Mouse (Mus musculus) neural tube, embryonic 15.5 days (tissue): ENCODE results near the gene Rsu1. TPM values are rescaled to one million over a fixed set of nuclear protein-coding genes. Genes with fewer than 3 reads are reported as not detected.

Source experiments
- ATAC-seq: fragments of 200-750 bp; cut with Nextera tagmentation; 2 replicates; pipeline ENCODE4 v1.8.0; 2017; ENCODE audit warnings: mild to moderate bottlenecking, moderate TSS enrichment, moderate library complexity; ENCODE audit not compliant: low FRiP score
- H3K27ac ChIP-seq: fragments of 300-500 bp; sonication (generic); replicated peaks from 2 replicates; pipeline ENCODE4 v1.5.1; 2015; ENCODE audit warnings: mild to moderate bottlenecking, inconsistent platforms
- H3K27me3 ChIP-seq: fragments of 300-500 bp; sonication (generic); replicated peaks from 2 replicates; pipeline ENCODE4 v1.6.1; 2015; ENCODE audit warnings: inconsistent platforms
- H3K36me3 ChIP-seq: fragments of 300-500 bp; sonication (generic); 2 replicates; pipeline ENCODE4 v1.6.1; 2015; ENCODE audit warnings: inconsistent platforms
- H3K4me1 ChIP-seq: fragments of 300-500 bp; sonication (generic); 2 replicates; pipeline ENCODE4 v1.6.1; 2015; ENCODE audit warnings: inconsistent platforms
- H3K4me2 ChIP-seq: fragments of 300-500 bp; sonication (generic); 2 replicates; pipeline ENCODE4 v1.6.1; 2015; ENCODE audit warnings: inconsistent platforms, mild to moderate bottlenecking, moderate library complexity
- H3K4me3 ChIP-seq: fragments of 300-500 bp; sonication (generic); replicated peaks from 2 replicates; pipeline ENCODE4 v1.5.1; 2015; ENCODE audit warnings: mild to moderate bottlenecking, inconsistent platforms
- H3K9ac ChIP-seq: fragments of 300-500 bp; sonication (generic); replicated peaks from 2 replicates; pipeline ENCODE4 v1.6.1; 2015; ENCODE audit warnings: mild to moderate bottlenecking, inconsistent platforms
- H3K9me3 ChIP-seq: fragments of 300-500 bp; sonication (generic); replicated peaks from 2 replicates; pipeline ENCODE4 v1.6.1; 2016; ENCODE audit warnings: inconsistent platforms
- WGBS: fragments of 180-500 bp; shearing (Covaris S2); methylation state at CpG from one replicate; pipeline ENCODE4 v1.1.7; 2015; ENCODE audit warnings: mixed read lengths; 5-methylcytosine and 5-hydroxymethylcytosine counted together
- polyA plus RNA-seq: library from polyadenylated mRNA; unstranded; fragments of >200 nt; fragmentation: Nextera tagmentation; extraction: Ambion mirVana; gene quantifications from 2 replicates; pipeline ENCODE4 v1.2.1, GENCODE M21; 2015

Gene Rsu1
- polyA plus RNA-seq, result 78.5 and 89.1 TPM in 2 replicates

DNA sequence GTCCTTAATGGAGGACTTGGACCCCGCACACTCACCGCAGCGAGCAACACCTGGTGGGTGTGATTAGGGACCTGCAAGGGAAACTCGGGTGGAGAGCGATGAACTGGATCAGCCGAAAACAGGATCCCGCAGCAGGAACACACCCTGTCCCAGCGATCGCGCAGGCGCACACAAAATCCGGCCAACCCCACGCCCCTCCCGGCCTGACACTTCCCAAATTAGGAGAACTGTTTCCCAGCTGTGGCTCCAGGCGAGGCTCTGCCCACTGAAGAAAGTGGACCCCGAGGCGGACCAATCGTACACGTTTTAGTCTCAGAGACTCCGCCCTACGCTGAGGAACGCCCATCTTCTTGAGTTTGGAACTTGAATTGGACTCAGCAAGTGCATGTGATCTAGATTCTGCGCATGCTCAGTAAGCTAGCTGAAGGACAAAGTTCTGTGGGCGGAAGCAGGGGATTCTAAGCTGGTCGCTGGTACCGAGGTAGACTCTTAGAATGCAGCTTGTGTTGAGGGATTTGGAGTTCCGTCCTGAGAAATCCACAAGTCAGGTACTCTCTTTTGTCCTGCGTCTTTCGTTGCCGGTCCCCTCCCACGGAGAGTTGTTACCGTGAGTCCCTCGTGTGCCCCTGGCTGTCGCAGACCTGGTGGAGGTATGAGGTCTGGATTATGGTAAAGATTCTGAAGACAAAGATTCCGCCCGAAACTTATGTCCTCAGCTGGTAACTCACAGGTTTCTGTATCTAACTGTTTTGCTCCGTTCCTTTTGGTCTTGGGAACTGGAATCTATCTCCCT is at the start of gene Rsu1:
Gene Rsu1 (minus strand): TSS at position 251 of the 793 bp plus-strand sequence.
- H3K4me2 ChIP-seq, result peak within 1 kb of the TSS; percentile 91
- no peaks in the 10 kb centered on the region for H3K9me3 ChIP-seq
- peaks cover 18% of the 10 kb centered on the region for H3K4me1 ChIP-seq
- no peaks in the 10 kb centered on the region for H3K27me3 ChIP-seq
- H3K36me3 ChIP-seq, result no peaks in the 10 kb centered on the region
- H3K4me3 ChIP-seq, result peak within 1 kb of the TSS; percentile 60
- H3K27ac ChIP-seq, result peak within 1 kb of the TSS; percentile 69
- ATAC-seq, result peak; percentile 99
- under 1% methylated on average over 37 of the region's 37 CpGs for WGBS
- peak within 1 kb of the TSS; percentile 61 for H3K9ac ChIP-seq

DNA sequence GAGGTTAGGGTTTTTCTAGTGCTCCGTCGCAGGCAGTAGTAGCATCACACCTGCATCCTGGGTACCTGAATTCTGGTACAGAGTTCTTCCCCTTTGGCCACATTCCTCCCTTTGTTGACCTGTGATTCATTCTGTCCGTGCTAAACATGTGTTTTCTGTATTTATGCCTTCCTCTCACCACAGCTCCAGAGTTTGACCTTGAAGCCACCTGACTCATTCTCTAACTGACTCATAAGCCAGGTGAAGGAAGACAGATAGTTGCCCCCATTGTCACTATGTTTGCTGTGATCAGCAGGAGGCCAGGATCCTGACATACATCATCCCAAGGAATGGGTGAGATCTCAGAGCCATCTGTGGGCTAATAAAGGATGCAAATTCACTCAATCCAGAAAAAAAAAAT is 32.2 kb upstream of the Rsu1 start:
- Histone ChIP-seq H3K4me3 (no peak overlapping the region), H3K9ac (no peak overlapping the region), H3K9me3 (no peaks in the 10 kb centered on the region), H3K4me1 (no peaks in the 10 kb centered on the region), H3K27ac (no peak overlapping the region), H3K36me3 (no peaks in the 10 kb centered on the region), H3K4me2 (no peak overlapping the region), H3K27me3 (no peaks in the 10 kb centered on the region)
- ATAC-seq, result no peak
- WGBS, result 87% methylated on average over 3 of the region's 3 CpGs

DNA sequence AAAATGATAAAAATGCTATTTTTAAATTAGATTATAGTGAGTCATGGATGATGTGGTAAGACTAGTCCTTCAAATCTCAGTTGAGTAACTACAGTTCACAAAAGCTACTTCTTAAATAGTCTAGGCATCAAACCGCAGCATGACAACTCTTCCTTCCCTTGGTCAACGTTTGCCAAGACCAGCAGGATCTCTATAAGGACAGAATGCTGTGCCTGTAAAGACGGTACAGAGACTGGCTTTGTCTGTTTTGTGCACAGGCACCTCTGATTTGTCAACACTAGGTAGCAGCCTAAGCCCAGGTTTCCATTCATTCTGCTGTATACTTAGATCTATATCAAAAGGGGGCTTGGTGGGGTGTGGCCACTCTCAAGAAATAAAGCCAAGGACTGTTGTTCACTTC is 27.8 kb upstream of the Rsu1 start:
- peak; percentile 92 for ATAC-seq

DNA sequence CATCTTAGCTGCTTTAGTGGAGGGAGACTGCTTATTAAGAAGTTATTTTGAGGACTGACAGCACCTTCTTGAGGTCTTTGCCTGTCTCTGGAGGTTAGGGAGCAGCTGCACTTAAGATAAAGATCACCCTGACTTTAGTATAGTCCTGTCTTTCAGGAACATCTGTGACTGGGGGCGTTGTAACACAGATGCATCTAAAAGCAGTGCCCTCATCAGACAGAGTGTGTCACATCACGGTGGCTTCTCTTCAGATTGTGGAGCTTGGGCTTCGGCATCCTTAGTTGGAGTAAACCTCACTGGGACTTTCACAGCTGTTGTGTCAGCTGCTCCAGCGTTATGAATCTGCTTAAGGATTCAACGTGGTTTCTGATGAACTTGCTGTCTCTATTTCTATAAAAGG is 26.5 kb upstream of the Rsu1 start:
- no peak overlapping the region for H3K4me2 ChIP-seq
- no peak overlapping the region for H3K9ac ChIP-seq
- no peak for ATAC-seq
- H3K9me3 ChIP-seq, result no peaks in the 10 kb centered on the region
- H3K4me3 ChIP-seq, result no peak overlapping the region
- H3K27me3 ChIP-seq, result no peaks in the 10 kb centered on the region
- no peak overlapping the region for H3K27ac ChIP-seq
- 57% methylated on average over 5 of the region's 5 CpGs for WGBS
- no peaks in the 10 kb centered on the region for H3K4me1 ChIP-seq
- no peaks in the 10 kb centered on the region for H3K36me3 ChIP-seq

More for the DNA sequence above, 27.8 kb upstream of the Rsu1 start:
- H3K9ac ChIP-seq, result no peak overlapping the region
- H3K36me3 ChIP-seq, result no peaks in the 10 kb centered on the region
- no peaks in the 10 kb centered on the region for H3K4me1 ChIP-seq
- H3K9me3 ChIP-seq, result no peaks in the 10 kb centered on the region
- H3K4me2 ChIP-seq, result no peak overlapping the region
- H3K27ac ChIP-seq, result no peak overlapping the region
- no peaks in the 10 kb centered on the region for H3K27me3 ChIP-seq
- WGBS, result 24% methylated on average over 3 of the region's 3 CpGs
- H3K4me3 ChIP-seq, result no peak overlapping the region

DNA sequence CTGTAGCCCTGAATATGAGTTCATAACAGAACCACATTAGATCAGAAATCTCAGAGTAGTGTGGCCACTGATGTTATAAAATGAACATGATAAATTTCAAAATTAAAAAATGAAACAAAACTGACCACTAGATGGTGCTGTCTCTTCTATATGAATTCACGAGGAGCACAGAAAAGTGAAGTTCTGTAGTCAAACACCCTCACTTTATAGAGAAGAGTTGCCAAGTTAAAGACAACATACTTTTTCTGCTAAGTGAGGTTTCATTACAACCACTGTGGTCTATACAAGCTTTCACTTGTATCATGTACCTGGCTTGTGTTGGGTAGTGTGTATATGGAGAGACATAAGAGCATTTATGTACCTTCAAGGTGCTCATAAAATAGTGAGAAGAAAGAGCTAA is 19.4 kb upstream of the Rsu1 start:
- WGBS, result 4% methylated on average over 1 of the region's 1 CpGs
- no peak overlapping the region for H3K4me3 ChIP-seq
- no peak overlapping the region for H3K9ac ChIP-seq
- no peaks in the 10 kb centered on the region for H3K9me3 ChIP-seq
- no peak overlapping the region for H3K4me2 ChIP-seq
- H3K36me3 ChIP-seq, result no peaks in the 10 kb centered on the region
- no peaks in the 10 kb centered on the region for H3K27me3 ChIP-seq
- H3K4me1 ChIP-seq, result no peaks in the 10 kb centered on the region
- ATAC-seq, result no peak
- H3K27ac ChIP-seq, result no peak overlapping the region

DNA sequence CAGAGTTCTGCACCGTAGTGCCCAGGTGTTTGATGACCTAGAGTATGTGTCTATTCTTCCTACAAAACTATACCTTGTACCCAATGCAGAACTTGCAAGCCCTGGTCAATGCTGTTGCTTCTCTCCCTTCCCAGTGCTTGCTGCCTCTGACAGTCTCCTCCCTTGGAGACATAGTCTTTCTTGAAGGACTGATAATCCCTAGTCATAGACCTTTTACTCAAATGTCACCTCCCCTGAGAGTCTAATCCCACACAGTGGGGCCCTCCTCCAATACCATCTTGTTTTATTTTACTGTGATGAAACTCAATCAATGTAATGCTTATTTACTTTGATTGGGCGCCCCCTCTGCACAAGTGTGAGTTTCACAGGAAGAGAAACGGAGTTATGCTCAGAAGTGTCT is 18.9 kb upstream of the Rsu1 start:
- H3K9ac ChIP-seq, result no peak overlapping the region
- WGBS, result 88% methylated on average over 3 of the region's 3 CpGs
- no peaks in the 10 kb centered on the region for H3K36me3 ChIP-seq
- H3K9me3 ChIP-seq, result no peaks in the 10 kb centered on the region
- H3K4me3 ChIP-seq, result no peak overlapping the region
- H3K4me1 ChIP-seq, result no peaks in the 10 kb centered on the region
- H3K27me3 ChIP-seq, result no peaks in the 10 kb centered on the region
- ATAC-seq, result 0 out of 2 replicates have a peak, but pooled peaks have one; percentile 5
- no peak overlapping the region for H3K4me2 ChIP-seq
- no peak overlapping the region for H3K27ac ChIP-seq

DNA sequence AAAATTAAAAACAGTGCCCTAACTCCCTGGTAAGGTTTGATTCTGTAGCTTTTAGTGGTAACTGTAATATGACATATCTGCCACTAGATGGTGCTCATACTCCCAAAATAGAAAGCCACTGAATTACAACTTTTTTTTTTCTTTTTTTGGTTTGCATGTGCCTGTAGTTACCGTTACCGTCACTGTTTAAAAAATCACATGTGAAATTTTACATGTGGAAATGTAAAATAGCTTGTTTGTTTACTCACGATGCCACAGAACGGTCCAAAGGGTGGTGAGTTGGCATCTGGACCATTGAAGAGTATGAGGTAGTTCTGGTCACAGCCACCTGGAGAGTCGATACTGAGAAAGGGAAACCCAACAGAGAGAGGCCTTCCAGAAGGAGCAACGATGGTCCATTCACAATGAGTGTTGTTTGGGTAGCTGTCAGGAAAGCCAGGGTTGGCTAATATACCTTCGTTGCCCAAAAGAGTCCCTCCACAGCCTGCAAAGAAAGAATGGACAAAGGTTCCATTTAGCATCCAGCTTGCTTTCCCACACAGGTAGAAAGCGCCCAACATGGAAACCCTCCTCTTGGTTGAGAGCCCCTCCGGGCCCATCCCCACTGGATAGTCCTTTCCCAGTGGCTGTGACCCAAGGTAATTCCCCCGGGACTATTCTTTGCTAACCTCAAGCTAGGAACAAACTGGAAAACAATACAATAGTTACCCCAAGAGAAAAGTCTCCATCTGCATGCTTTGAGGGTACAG is 7.1 kb upstream of the Rsu1 start:
- Histone ChIP-seq H3K36me3 (no peaks in the 10 kb centered on the region), H3K9me3 (no peaks in the 10 kb centered on the region), H3K27ac (no peak overlapping the region), H3K4me1 (no peaks in the 10 kb centered on the region), H3K4me2 (no peak overlapping the region), H3K9ac (no peak overlapping the region), H3K27me3 (no peaks in the 10 kb centered on the region), H3K4me3 (no peak overlapping the region)
- 59% methylated on average over 10 of the region's 10 CpGs for WGBS
- ATAC-seq, result no peak; the same call in 1 of the 2 replicates

DNA sequence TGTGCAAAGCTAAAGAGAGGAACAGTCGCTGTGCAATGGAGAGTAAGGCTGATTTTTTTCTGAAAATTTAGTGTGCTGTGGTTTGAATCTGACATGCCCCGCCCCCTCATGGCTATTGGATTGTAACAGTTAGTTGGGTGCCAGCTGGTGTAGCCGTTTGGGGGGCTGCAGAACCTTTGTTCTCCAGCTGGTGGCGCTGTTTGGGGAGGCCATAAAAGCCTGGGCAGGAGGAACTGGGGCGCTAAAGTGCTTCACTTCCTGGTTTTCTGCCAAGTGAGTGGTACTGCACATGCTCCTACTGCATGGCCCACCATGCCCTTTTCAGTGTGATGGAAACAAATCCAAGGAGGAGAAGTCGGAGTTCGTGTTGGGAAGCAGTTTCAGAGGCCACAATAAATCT is 4.7 kb upstream of the Rsu1 start:
- H3K27me3 ChIP-seq, result no peaks in the 10 kb centered on the region
- WGBS, result 57% methylated on average over 7 of the region's 7 CpGs
- no peak overlapping the region for H3K4me3 ChIP-seq
- H3K36me3 ChIP-seq, result no peaks in the 10 kb centered on the region
- H3K4me1 ChIP-seq, result peaks cover 6% of the 10 kb centered on the region
- no peak overlapping the region for H3K27ac ChIP-seq
- no peak for ATAC-seq
- H3K9ac ChIP-seq, result no peak overlapping the region
- no peaks in the 10 kb centered on the region for H3K9me3 ChIP-seq
- H3K4me2 ChIP-seq, result no peak overlapping the region

DNA sequence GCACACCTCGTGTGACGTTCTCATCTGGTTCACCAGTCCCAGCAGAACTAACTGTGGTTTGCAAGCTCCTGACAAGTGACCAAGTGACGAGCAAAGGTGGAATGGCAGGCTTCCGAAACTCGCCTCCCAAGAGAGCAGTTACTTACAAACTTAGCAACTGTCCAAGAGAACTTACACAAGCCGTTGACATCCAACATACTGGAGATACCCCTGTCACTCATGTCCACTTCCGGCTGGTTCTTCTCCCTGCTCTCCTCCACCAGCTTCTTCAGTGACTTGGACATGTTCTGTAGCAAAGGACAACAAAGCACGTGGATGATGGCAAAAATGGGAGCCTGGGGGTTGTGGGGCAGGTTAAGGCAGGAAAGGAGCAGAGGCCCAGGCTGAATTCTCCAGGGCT is 479 bp downstream of the Rsu1 start:
- peak overlapping the region; percentile 60 for H3K4me3 ChIP-seq
- H3K27me3 ChIP-seq, result no peaks in the 10 kb centered on the region
- peak overlapping the region; percentile 61 for H3K9ac ChIP-seq
- peak; percentile 1; the same call in 1 of the 2 replicates for ATAC-seq
- no peaks in the 10 kb centered on the region for H3K36me3 ChIP-seq
- H3K4me2 ChIP-seq, result peak overlapping the region; percentile 91
- H3K4me1 ChIP-seq, result peaks cover 18% of the 10 kb centered on the region
- peak overlapping the region; percentile 69 for H3K27ac ChIP-seq
- 52% methylated on average over 8 of the region's 8 CpGs for WGBS
- no peaks in the 10 kb centered on the region for H3K9me3 ChIP-seq

DNA sequence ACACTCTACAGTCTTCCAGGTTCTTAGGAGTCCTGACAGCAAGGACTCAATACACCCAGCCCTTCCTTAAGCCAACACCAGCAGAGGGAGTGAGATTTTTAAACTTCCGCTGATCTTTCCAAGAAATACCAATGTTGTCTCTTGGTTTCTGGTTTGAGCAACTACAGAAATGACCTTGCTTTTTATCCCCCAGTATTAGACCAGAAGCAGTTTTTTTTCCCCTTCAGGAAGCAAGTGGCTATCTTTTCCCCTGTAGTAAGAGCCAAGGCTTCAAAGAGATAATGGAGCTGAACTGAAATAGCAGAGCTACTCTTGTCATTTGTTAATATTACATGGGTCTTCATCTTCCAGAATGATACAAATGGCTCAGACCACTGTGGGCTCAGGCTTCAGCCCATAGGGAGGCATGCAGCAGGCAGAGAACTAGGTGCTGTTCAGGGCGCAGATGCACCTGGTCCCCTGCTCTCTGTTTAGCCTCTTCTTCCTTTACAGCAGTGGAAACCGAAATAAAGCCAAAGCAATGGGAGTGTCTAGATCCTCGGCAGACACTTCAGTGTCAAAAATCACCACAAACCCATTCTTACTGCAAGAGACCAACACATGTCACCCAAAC is 2.4 kb downstream of the Rsu1 start:
- WGBS, result 95% methylated on average over 4 of the region's 4 CpGs
- no peaks in the 10 kb centered on the region for H3K36me3 ChIP-seq
- ATAC-seq, result no peak
- H3K4me2 ChIP-seq, result no peak overlapping the region
- H3K4me3 ChIP-seq, result no peak overlapping the region
- H3K9ac ChIP-seq, result no peak overlapping the region
- H3K4me1 ChIP-seq, result peaks cover 18% of the 10 kb centered on the region
- no peaks in the 10 kb centered on the region for H3K27me3 ChIP-seq
- H3K9me3 ChIP-seq, result no peaks in the 10 kb centered on the region
- no peak overlapping the region for H3K27ac ChIP-seq

DNA sequence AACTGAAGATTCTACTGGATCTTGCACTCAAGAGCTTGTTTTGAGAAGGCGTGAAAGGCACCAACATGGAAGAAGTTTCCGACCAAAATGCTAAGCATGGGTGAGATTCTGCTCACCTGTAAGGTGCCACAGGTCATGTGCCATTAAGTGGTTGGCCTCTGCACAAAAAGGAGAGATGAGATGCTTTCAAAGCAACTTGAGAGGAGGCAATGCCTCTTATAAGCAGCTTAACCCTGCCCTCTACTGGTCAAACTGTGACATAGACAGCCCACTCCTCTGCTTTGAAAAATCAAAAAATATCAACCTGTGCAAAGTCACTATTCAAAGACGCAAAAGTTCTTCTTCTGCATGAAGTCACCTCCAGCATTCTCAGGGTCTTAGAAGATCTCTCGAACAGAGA is 6.3 kb downstream of the Rsu1 start:
- 47% methylated on average over 4 of the region's 4 CpGs for WGBS
- peak; percentile 49; the same call in 1 of the 2 replicates for ATAC-seq
- peaks cover 1% of the 10 kb centered on the region for H3K4me1 ChIP-seq
- H3K9ac ChIP-seq, result no peak overlapping the region
- no peak overlapping the region for H3K27ac ChIP-seq
- no peaks in the 10 kb centered on the region for H3K9me3 ChIP-seq
- no peaks in the 10 kb centered on the region for H3K27me3 ChIP-seq
- H3K4me2 ChIP-seq, result no peak overlapping the region
- H3K36me3 ChIP-seq, result no peaks in the 10 kb centered on the region
- H3K4me3 ChIP-seq, result no peak overlapping the region
